Comparison of ENCODE assay signal across 10 mouse cellular contexts in the genomic region with DNA sequence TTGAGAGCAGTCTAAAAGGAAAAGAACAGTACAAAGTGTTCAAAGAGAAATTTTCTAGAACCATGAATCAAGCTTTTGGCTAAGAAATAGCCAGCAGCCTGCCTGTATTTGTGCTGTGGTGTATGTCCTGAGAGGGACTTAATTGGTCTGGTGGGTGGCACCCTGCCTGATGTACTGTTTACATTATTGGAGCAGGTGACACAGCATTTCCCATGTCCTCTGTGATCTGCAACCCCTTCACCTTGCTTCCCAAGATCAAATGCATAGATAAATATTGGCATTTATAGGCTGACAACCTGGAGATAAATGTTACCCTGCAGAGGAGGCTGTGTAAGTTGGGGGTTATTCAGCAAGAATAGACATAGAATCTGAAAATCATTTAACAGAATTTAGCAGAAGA. TPM values are rescaled to one million over a fixed set of nuclear protein-coding genes. Genes with fewer than 3 reads are reported as not detected.
DNase-seq lines count a peak whose midpoint lies in the region; ATAC-seq and TF ChIP-seq lines count a peak whose summit lies in the region.
"Had no signal": no experiment of that assay in that cellular context is flagged by ENCODE, and none has a peak within 500 bp of the region (broad histone marks: within the 10 kb centered on the region; RNA-seq: fewer than 3 reads in every experiment).

No protein-coding gene starts in this region.

- peak overlapping the region; percentile 35; the same call in 1 of the 2 replicates for H3K27ac ChIP-seq in hindbrain, embryonic 13.5 days
- H3K27ac ChIP-seq in hindbrain, embryonic 14.5 days = no peak overlapping the region
- H3K27ac ChIP-seq in testis, adult 2 months (ENCODE audit: control insufficient read depth, insufficient read depth, low read depth, low read length) = 0 out of 2 replicates have a peak overlapping the region, but pooled peaks have one; percentile 29
- peak overlapping the region; percentile 26; the same call in 1 of the 2 replicates for H3K27ac ChIP-seq in intestine, embryonic 16.5 days (ENCODE audit: low read length)
- no peak overlapping the region for H3K27ac ChIP-seq in limb, embryonic 10.5 days

- H3K36me3 ChIP-seq in hindbrain, embryonic 13.5 days = no peaks in the 10 kb centered on the region
- no peaks in the 10 kb centered on the region for H3K36me3 ChIP-seq in hindbrain, embryonic 14.5 days (replicated peaks; ENCODE audit: control insufficient read depth, insufficient read depth)
- no peaks in the 10 kb centered on the region for H3K36me3 ChIP-seq in testis, adult 2 months (ENCODE audit: control insufficient read depth, insufficient read depth, low read length)
- no peaks in the 10 kb centered on the region for H3K36me3 ChIP-seq in intestine, embryonic 16.5 days (ENCODE audit: control insufficient read depth, insufficient read depth, low read length)
- H3K36me3 ChIP-seq in limb, embryonic 10.5 days = no peaks in the 10 kb centered on the region

- TF ChIP-seq CTCF in testis, adult 2 months (IDR thresholded peaks at IDR 0.05; ENCODE audit: control insufficient read depth, insufficient read depth, insufficient replicate concordance, low read depth, low read length) = no peak

- no peak overlapping the region for H3K4me3 ChIP-seq in hindbrain, embryonic 13.5 days
- H3K4me3 ChIP-seq in hindbrain, embryonic 14.5 days (replicated peaks; ENCODE audit: low read length) = no peak overlapping the region
- H3K4me3 ChIP-seq in testis, adult 2 months (ENCODE audit: control insufficient read depth, low read depth, low read length) = no peak overlapping the region; the same call in 1 of the 2 replicates
- H3K4me3 ChIP-seq in intestine, embryonic 16.5 days (ENCODE audit: low read length) = no peak overlapping the region
- H3K4me3 ChIP-seq in limb, embryonic 10.5 days = no peak overlapping the region

- no peaks in the 10 kb centered on the region for H3K27me3 ChIP-seq in hindbrain, embryonic 13.5 days
- H3K27me3 ChIP-seq in hindbrain, embryonic 14.5 days (ENCODE audit: control insufficient read depth, insufficient read depth, low read length) = no peaks in the 10 kb centered on the region
- H3K27me3 ChIP-seq in testis, adult 2 months (ENCODE audit: control insufficient read depth, insufficient read depth, low read length) = no peaks in the 10 kb centered on the region
- H3K27me3 ChIP-seq in intestine, embryonic 16.5 days (replicated peaks; ENCODE audit: control insufficient read depth, insufficient read depth, low read length) = no peaks in the 10 kb centered on the region
- no peaks in the 10 kb centered on the region for H3K27me3 ChIP-seq in limb, embryonic 10.5 days (ENCODE audit: low read depth, poor library complexity, severe bottlenecking)

- H3K4me1 ChIP-seq in hindbrain, embryonic 13.5 days (replicated peaks) = peaks cover 31% of the 10 kb centered on the region
- 0 out of 2 replicates have a peak, but pooled peaks cover 17% of the 10 kb centered on the region for H3K4me1 ChIP-seq in hindbrain, embryonic 14.5 days (replicated peaks; ENCODE audit: control insufficient read depth, insufficient read depth, low read length)
- peaks cover 7% of the 10 kb centered on the region for H3K4me1 ChIP-seq in testis, adult 2 months (ENCODE audit: control insufficient read depth, insufficient read depth, low read length)
- H3K4me1 ChIP-seq in intestine, embryonic 16.5 days (ENCODE audit: control insufficient read depth, insufficient read depth, low read length) = peaks cover 15% of the 10 kb centered on the region
- H3K4me1 ChIP-seq in limb, embryonic 10.5 days = peaks cover 15% of the 10 kb centered on the region

- DNase-seq in hindbrain, embryonic 14.5 days (ENCODE audit: low spot score) = no peak
- no peak for DNase-seq in testis, postnatal 10 days (ENCODE audit: low spot score)
- DNase-seq in limb, embryonic 10.5 days (ENCODE audit: low spot score) = no peak
- DNase-seq in B cell, adult 2 months = no peak
- no peak for DNase-seq in cerebellum, adult 9-10 months
- DNase-seq: adrenal gland, postnatal 14 days; kidney, adult 8-10 months had no signal

- no peak overlapping the region for H3K9ac ChIP-seq in hindbrain, embryonic 13.5 days
- no peak overlapping the region for H3K9ac ChIP-seq in hindbrain, embryonic 14.5 days
- no peak overlapping the region for H3K9ac ChIP-seq in intestine, embryonic 16.5 days (ENCODE audit: low read depth, low read length)

- no peak for TF ChIP-seq POLR2A in testis, adult 2 months (IDR thresholded peaks at IDR 0.05; ENCODE audit: control insufficient read depth, low read depth, low read length)

- H3K9me3 ChIP-seq in hindbrain, embryonic 13.5 days = no peaks in the 10 kb centered on the region
- no peaks in the 10 kb centered on the region for H3K9me3 ChIP-seq in hindbrain, embryonic 14.5 days (ENCODE audit: control insufficient read depth, low read length)
- H3K9me3 ChIP-seq in intestine, embryonic 16.5 days (ENCODE audit: control insufficient read depth, low read length) = no peaks in the 10 kb centered on the region
- H3K9me3 ChIP-seq in limb, embryonic 10.5 days (replicated peaks) = no peaks in the 10 kb centered on the region

- ATAC-seq in hindbrain, embryonic 13.5 days (ENCODE audit: low FRiP score) = no peak
- ATAC-seq in hindbrain, embryonic 14.5 days (ENCODE audit: low FRiP score) = no peak
- no peak for ATAC-seq in intestine, embryonic 16.5 days

- no peak overlapping the region for H3K4me2 ChIP-seq in hindbrain, embryonic 13.5 days
- no peak overlapping the region for H3K4me2 ChIP-seq in hindbrain, embryonic 14.5 days (replicated peaks)
- no peak overlapping the region for H3K4me2 ChIP-seq in intestine, embryonic 16.5 days (ENCODE audit: low read depth, low read length)

RNA-seq across cellular contexts. Expression of gene Lims1, which starts 47.3 kb away (rescaled TPM):
- polyA plus RNA-seq in hindbrain, embryonic 13.5 days (2015; fragmentation: Nextera tagmentation; extraction: Ambion mirVana) = 66.0 and 69.2 TPM in 2 replicates
- polyA plus RNA-seq in hindbrain, embryonic 14.5 days (2014; fragmentation: Nextera tagmentation; extraction: Ambion mirVana) = 57.2 and 59.8 TPM in 2 replicates
- polyA plus RNA-seq in testis, adult 2 months (2012; rRNA removed) = 10.2 and 12.7 TPM in 2 replicates
- 120 and 124 TPM in 2 replicates for polyA plus RNA-seq in intestine, embryonic 16.5 days (2015; fragmentation: Nextera tagmentation; extraction: Ambion mirVana)
- 93.6 and 105 TPM in 2 replicates for polyA plus RNA-seq in limb, embryonic 10.5 days (2016; fragmentation: Nextera tagmentation; extraction: Ambion mirVana)

Comparison
In these comparisons a context has a peak if more than half of its experiments do, and no peak if none do; other contexts are left out.
1. H3K27ac ChIP-seq: peak in hindbrain, embryonic 13.5 days (single experiment), testis, adult 2 months (single experiment) and intestine, embryonic 16.5 days (single experiment); none in hindbrain, embryonic 14.5 days (single experiment) and limb, embryonic 10.5 days (single experiment).